Mouse (Mus musculus) intestine, embryonic 16.5 days (tissue): Measurements from ENCODE around the gene 9930022D16Rik. TPM values are rescaled to one million over a fixed set of nuclear protein-coding genes. Genes with fewer than 3 reads are reported as not detected.

Source experiments
- ATAC-seq: fragments of 200-750 bp; cut with Nextera tagmentation; 2 replicates; pipeline ENCODE4 v1.8.0; 2017; ENCODE audit warnings: moderate TSS enrichment, moderate library complexity
- H3K27ac ChIP-seq: fragments of 300-500 bp; sonication (generic); 2 replicates; pipeline ENCODE4 v1.5.1; 2014; ENCODE audit warnings: mild to moderate bottlenecking, low read length
- H3K27me3 ChIP-seq: fragments of 300-500 bp; sonication (generic); replicated peaks from 2 replicates; pipeline ENCODE4 v1.6.1; 2014; ENCODE audit warnings: low read length, control low read depth, mixed read lengths; ENCODE audit not compliant: control insufficient read depth, insufficient read depth
- H3K36me3 ChIP-seq: fragments of 300-500 bp; sonication (generic); 2 replicates; pipeline ENCODE4 v1.6.1; 2014; ENCODE audit warnings: low read length, control low read depth; ENCODE audit not compliant: control insufficient read depth, insufficient read depth
- H3K4me1 ChIP-seq: fragments of 300-500 bp; sonication (generic); 2 replicates; pipeline ENCODE4 v1.6.1; 2014; ENCODE audit warnings: low read length, control low read depth, mixed read lengths; ENCODE audit not compliant: control insufficient read depth, insufficient read depth
- H3K4me2 ChIP-seq: fragments of 300-500 bp; sonication (generic); 2 replicates; pipeline ENCODE4 v1.6.1; 2014; ENCODE audit warnings: low read depth, low read length, control low read depth
- H3K4me3 ChIP-seq: fragments of 300-500 bp; sonication (generic); 2 replicates; pipeline ENCODE4 v1.5.1; 2014; ENCODE audit warnings: mild to moderate bottlenecking, low read length
- H3K9ac ChIP-seq: fragments of 300-500 bp; sonication (generic); 2 replicates; pipeline ENCODE4 v1.6.1; 2014; ENCODE audit warnings: low read depth, low read length
- H3K9me3 ChIP-seq: fragments of 300-500 bp; sonication (generic); 2 replicates; pipeline ENCODE4 v1.6.1; 2016; ENCODE audit warnings: low read length, control low read depth; ENCODE audit not compliant: control insufficient read depth
- WGBS: fragments of 180-500 bp; shearing (Covaris S2); extraction: QIAGEN DNeasy Blood & Tissue Kit; methylation state at CpG from one replicate; pipeline ENCODE4 v1.1.7; 2014; 5-methylcytosine and 5-hydroxymethylcytosine counted together
- microRNA-seq: library from miRNA; unstranded; fragments of <30 nt; microRNA quantifications from one replicate; pipeline ENCODE4, GENCODE M21; 2016
- polyA plus RNA-seq: library from polyadenylated mRNA; unstranded; fragments of >200 nt; fragmentation: Nextera tagmentation; extraction: Ambion mirVana; gene quantifications from 2 replicates; pipeline ENCODE4 v1.2.1, GENCODE M21; 2015

Gene 9930022D16Rik
- polyA plus RNA-seq, 1 experiment from 2014 or later: not detected

GRCm38 (mm10) chr11:109465068-109465467 lies 51.4 kb downstream of the 9930022D16Rik start:
- Histone ChIP-seq H3K4me2 (no peak overlapping the region), H3K9ac (no peak overlapping the region), H3K27me3 (no peaks in the 10 kb centered on the region), H3K36me3 (no peaks in the 10 kb centered on the region), H3K4me1 (peaks cover 4% of the 10 kb centered on the region; the same call in 1 of the 2 replicates), H3K4me3 (no peak overlapping the region), H3K27ac (no peak overlapping the region), H3K9me3 (no peaks in the 10 kb centered on the region)
- no peak for ATAC-seq
- 93% methylated on average over 4 of the region's 4 CpGs for WGBS

GRCm38 (mm10) chr11:109466987-109467386 lies 53.3 kb downstream of the 9930022D16Rik start:
- 58% methylated on average over 8 of the region's 8 CpGs for WGBS
- Histone ChIP-seq H3K9me3 (no peaks in the 10 kb centered on the region), H3K4me1 (peaks cover 13% of the 10 kb centered on the region; the same call in 1 of the 2 replicates), H3K27ac (no peak overlapping the region), H3K4me3 (no peak overlapping the region), H3K36me3 (no peaks in the 10 kb centered on the region), H3K9ac (no peak overlapping the region), H3K27me3 (no peaks in the 10 kb centered on the region), H3K4me2 (no peak overlapping the region)
- ATAC-seq: no peak

GRCm38 (mm10) chr11:109468133-109468532 lies 54.4 kb downstream of the 9930022D16Rik start:
- H3K9ac ChIP-seq: no peak overlapping the region
- no peak overlapping the region for H3K4me2 ChIP-seq
- H3K9me3 ChIP-seq: no peaks in the 10 kb centered on the region
- no peak overlapping the region for H3K27ac ChIP-seq
- no peaks in the 10 kb centered on the region for H3K36me3 ChIP-seq
- no peak overlapping the region for H3K4me3 ChIP-seq
- ATAC-seq: no peak
- peaks cover 13% of the 10 kb centered on the region; the same call in 1 of the 2 replicates for H3K4me1 ChIP-seq
- WGBS: 78% methylated on average over 5 of the region's 5 CpGs
- no peaks in the 10 kb centered on the region for H3K27me3 ChIP-seq

Small RNA genes lying within 50 kb of the gene (microRNA-seq; reads per million reads assigned to microRNA genes)
- not detected for gene Gm25540

Other genes starting within 250 kb of the 9930022D16Rik start
- gene Rgs9, start 115.8 kb upstream of the 9930022D16Rik start, polyA plus RNA-seq: 3.5 and 3.8 TPM in 2 replicates
- gene Gna13, start 51.1 kb upstream of the 9930022D16Rik start, polyA plus RNA-seq: 36.1 and 39.6 TPM in 2 replicates
- gene Amz2, start 12.0 kb downstream of the 9930022D16Rik start, polyA plus RNA-seq: 35.9 and 39.1 TPM in 2 replicates
- gene Arsg, start 59.5 kb downstream of the 9930022D16Rik start, polyA plus RNA-seq: 3.1 and 4.6 TPM in 2 replicates
- 26.6 and 33.9 TPM in 2 replicates for gene Slc16a6, start 59.7 kb downstream of the 9930022D16Rik start, polyA plus RNA-seq
- 27.3 and 27.5 TPM in 2 replicates for gene Wipi1, start 198.1 kb downstream of the 9930022D16Rik start, polyA plus RNA-seq
- 250 and 256 TPM in 2 replicates for gene Prkar1a, start 235.5 kb downstream of the 9930022D16Rik start, polyA plus RNA-seq